Mouse (Mus musculus) adrenal gland, adult 18-20 months (tissue): ENCODE results near the gene Mark1. TPM values are rescaled to one million over a fixed set of nuclear protein-coding genes. Genes with fewer than 3 reads are reported as not detected.
A peak's percentile ranks its signal among the peaks of the same experiment; 100 is the strongest.

Source experiments
- DNase-seq, 2 experiments: peaks; one replicate each; pipeline ENCODE4 v3.0.0; 2021 to 2022; ENCODE audit warnings: low spot score in 2 of 2
- long read RNA-seq, 2 experiments: library from polyadenylated mRNA; stranded (forward); transcript quantifications; one replicate each; pipeline ENCODE4 v2.0.0; 2021
- total RNA-seq, 2 experiments: library from RNA; stranded (reverse); gene quantifications; 1 replicate in 1 of 2; 2 replicates in 1 of 2; pipeline ENCODE4 v1.2.3; 2021

Mark1 gene
- total RNA-seq = 1 to 10 TPM; 5.7 to 6.5 TPM
- long read RNA-seq, experiment 1, full-length matches to known transcripts = 6 of 11 reads
- long read RNA-seq, experiment 1, partial matches to known transcripts = 1 of 11 reads
- long read RNA-seq, experiment 1, other reads (novel, unspliced or antisense) = 4 of 11 reads
- long read RNA-seq, experiment 2, full-length matches to known transcripts = 21 of 30 reads
- long read RNA-seq, experiment 2, partial matches to known transcripts = 4 of 30 reads
- long read RNA-seq, experiment 2, other reads (novel, unspliced or antisense) = 5 of 30 reads

- DNase-seq = peak; percentile 35
Measured at GRCm38 (mm10) chr1:184999071-184999750, at the start of gene Mark1. Mark1 (minus strand) TSS chr1:184999570.

DNA sequence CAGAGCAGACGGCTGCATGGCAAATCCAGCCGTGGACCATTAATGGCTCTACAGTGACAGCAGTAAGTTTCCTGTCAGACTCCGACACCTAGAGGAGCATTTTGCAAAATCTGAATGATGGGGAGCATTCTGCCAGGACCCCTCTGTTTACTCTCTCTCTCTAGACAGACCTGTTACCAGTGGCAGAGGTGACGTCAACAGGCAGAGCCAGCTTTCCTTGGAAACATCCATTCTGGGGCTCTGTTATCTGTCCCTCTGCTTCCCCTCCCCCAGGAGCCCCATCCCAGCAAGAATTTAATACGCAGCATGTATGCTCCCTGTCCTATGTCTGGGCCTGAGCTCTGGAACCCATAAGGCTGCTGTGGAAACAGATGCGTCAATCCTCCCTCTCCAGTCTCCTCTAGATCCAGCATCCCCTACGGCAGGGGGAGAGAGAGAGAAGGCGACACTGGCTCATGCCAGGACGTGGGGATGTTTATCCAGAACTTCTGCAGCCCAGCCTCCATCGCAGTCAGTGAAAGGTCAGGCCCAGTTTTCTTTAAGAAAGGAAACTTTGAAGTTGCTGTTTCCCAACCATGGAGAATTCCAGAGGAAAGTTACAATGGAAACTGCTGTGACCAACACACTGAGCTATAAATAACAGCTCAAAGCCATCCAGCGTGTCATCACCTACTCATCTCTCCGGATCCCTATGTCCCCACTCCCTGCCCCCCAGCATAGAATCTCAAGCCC lies 48.3 kb upstream of the Mark1 start:
- no peak for DNase-seq

DNA sequence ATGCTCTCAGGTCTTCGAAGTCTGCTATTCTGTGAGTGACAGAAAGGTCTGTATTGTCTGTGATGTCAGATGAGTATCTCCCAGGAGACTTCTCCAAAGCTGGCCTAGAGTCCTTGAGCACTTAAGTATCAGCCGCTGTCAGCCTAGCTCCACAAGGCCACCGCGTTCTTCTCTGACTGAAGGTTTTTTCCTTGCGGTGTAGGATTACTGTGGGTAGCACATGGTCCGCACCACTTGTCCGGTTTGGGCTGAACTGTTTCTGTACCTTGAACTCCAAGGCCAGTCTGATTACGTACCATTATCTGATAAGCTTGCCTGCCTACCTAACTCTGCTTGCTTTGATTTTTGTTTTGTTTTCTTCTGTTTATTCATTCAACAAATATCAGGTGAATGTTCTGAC lies 47.1 kb upstream of the Mark1 start:
- no peak for DNase-seq

- DNase-seq = no peak
Measured at GRCm38 (mm10) chr1:185038183-185038686, 38.9 kb upstream of the Mark1 start.

GRCm38 (mm10) chr1:185030565-185030964 lies 31.2 kb upstream of the Mark1 start:
- DNase-seq = no peak

DNA sequence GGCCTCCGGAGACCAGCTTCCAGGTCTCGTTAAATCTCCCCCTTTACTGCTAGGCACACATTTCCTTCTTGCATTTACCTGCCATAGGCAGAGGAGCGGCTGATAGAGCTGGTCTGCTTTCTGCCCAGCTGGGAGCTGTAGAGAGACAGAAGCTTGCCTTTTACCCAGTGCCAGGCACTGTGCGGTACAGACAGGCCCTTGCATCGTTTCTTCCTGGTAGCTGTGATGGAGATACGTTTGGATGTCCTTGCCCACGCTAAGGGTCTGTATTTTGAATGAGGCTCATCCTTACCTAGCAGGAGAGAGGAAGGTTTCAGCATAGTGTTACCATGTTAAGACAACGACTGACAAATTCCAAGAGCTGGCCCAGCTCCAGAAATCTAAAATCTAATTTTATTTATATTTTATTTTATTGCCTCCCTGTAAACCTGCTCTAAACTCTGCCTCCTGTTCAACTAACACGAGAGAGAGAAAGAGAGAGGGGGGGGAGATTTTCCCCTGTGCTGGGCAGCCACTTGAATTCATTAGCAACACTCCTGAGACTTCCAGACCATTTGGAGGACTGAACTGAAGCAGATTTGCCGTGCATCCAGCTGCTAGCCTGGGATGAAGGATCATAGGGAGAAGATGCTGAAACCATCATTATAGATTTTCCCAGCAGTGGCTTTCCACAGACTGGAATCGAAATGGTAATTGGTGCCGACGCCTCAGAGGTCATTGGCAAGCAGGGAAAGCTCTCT lies 21.2 kb upstream of the Mark1 start:
- DNase-seq = no peak

GRCm38 (mm10) chr1:185012566-185012965 lies 13.2 kb upstream of the Mark1 start:
- no peak for DNase-seq

DNA sequence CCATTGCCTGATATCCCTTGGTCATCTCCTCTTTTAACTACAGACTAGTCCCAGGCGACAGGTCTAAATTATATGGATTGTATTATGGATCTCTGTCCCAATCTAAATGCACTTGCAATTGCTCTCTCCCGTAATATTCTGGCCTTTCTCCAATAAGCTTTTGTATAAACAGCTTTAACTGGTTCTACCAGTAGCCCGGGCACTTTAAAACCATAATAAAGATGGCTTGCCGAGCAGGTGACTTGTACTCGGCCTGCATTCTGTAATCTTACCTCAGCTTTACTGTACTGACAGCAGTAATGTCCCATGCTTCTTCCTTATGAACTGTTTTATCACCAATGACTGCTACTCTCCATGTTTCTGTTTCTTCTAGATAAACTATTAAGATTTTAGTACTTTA lies 7.7 kb upstream of the Mark1 start:
- no peak for DNase-seq

DNA sequence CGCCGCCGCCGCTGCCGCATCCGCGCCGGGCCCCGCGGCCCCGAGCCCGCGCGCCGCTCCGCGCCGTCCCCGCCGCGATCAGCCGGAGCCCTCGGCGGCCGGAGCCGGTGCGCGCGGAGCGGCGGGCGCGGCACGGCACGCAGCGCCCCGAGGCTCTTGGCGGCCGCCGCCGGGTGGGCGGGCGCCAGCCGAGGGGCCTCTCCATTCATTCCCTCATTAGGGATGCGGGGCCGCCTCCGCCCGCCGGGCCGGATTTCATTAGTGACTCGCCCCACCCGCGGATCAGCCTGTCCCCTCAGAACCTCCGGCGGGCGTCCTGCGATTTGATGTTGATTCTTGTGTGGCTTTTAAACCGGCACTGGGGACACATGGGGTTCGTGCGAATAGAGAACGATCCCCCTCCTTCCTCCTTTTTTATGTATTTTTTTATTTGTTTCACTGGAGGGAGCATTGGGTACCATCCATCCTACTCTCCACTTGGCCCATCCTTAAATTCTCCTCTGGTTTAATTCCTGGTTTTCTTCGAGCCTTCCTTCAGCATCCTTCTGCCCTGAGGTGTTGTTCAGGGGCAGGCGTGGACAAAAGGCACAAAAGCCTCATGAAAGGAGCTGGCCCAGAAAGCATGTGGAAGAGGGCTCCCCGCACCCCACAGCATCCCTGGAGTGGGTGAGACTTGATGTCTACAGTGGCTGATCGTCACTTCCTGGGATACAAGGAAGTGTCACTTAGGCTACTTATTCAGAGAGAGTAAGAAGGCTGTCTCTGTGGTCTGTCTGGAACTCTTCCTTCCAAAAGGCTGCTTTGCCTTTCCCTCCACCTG lies 620 bp upstream of the Mark1 start:
- DNase-seq = peak; percentile 25 to 41

GRCm38 (mm10) chr1:184998631-184999030 lies 739 bp downstream of the Mark1 start:
- DNase-seq = no peak

DNA sequence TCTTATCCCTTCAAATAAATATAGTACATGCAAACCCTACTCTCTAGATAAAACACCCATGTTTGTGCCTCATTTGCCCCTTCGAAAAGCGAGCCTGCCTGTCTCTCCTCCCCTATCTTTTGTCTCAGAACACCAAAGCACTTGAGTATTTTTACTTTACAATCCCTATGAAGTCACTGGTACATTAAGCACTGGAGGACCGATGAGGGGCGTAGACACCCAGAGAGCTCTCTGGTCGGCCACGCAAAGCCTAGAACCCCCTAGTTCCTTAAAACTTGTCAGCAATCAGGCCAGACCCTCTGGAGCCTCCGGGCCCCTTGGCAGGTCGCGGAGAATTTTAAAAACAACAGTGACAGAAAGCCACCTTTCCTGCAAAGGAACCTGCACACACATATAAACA lies 1.2 kb downstream of the Mark1 start:
- no peak for DNase-seq

DNA sequence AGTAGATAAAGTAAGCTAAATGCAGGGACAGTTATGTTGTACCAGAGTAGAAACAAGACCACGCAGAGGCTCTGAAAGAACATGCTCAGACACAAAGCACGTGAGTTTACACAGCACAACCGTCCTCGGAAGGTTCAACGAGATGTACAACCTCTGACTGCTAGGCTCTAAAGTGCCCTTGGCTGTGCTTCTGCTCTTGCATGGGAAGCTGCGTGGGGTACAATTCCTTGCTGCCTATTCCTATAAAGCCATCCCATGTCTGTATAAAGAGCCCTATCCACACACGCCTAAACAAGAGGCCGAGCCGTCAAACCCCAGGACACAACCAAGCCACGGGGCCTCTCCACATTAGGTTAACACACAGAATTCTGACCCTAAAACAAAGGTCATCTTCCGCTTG lies 1.9 kb downstream of the Mark1 start:
- DNase-seq = no peak

- DNase-seq = no peak
Measured at GRCm38 (mm10) chr1:184995335-184995734, 4.0 kb downstream of the Mark1 start.

- DNase-seq = no peak
Measured at GRCm38 (mm10) chr1:184991191-184991590, 8.2 kb downstream of the Mark1 start.

GRCm38 (mm10) chr1:184986748-184987147 lies 12.6 kb downstream of the Mark1 start:
- DNase-seq = no peak

DNA sequence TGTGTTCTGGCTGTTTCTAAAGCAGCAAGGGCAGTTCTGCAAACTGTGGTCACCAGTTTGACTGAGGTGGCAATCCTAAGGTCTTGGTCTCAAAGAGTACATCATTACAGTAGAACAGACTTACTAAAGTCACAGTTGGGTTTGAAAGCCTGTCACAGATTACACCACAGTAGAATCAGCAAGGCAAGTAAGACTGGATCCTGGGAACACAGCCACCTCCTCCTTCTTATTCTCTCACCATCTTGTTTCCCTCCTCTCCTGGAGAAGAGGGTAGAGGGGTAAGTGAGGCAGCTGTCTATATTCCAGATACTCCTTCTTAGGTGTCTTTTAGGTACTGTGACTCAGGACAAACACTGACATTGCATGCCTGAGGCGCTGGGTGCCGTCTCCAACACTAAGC lies 14.6 kb downstream of the Mark1 start:
- no peak for DNase-seq

DNA sequence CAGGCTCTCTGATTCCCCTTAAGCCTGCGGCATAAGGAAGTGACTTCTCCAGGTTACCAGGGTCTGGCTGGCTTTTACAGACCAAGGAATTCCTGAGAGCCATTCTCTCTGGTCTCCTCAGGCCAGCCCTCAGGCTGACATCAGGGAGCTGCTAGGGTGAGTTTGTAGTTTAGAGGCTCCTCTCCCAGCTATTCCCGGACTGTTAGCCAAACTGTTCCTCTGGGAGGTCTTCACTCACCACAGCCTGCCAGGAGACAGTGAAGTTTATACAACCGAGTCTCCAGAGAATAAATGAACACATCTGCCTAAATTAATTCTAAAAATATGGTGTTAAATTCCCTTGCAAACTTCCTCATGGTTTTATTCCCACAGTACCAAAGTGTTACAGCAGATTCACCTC lies 15.6 kb downstream of the Mark1 start:
- DNase-seq = no peak

DNA sequence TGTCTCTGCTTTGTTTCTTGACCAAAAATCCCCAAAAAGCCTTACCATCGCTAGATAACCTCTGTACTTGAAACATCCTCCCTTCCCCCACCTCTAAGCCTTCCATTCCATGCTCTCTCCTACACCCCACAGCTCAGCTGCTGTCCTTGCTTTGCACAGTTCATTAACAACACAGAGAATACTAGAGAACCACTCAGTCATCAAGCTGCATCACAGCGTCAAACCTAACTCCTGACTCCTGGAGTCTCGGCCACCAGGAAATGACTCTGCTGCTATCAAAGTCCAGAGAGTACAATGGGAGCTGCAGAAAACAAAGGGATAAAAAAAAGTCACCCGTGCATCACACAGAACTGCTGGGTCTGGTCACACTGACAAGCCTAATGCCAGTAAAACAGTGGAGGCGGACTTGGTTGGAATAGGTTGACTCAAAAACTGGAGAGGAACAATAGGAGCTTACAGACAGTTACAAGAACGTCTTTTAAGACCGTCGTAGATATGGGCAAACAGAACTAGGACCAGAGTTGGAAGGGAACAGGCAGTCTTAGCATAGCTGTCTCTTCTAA lies 27.1 kb downstream of the Mark1 start:
- DNase-seq = no peak

DNA sequence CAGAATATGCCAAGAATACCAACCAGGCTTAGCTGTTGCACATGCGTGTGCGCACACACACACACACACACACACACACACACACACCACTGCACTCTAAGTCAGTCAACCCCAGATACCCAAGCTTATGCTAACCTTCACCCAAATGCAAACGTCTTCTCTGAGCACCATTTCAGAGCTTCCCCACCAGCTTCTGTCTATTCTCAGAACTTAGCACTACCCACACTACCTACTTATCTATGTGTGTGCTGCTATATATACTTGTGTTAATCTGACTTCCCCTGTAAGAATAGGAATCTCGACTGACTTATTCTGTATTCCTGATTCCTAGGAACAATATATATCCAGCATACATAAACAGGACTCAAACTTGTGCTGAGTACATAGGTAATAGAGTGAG lies 30.0 kb downstream of the Mark1 start:
- no peak for DNase-seq
